Mouse (Mus musculus) CH12.LX (cell line): ENCODE data around the gene 1500009L16Rik. TPM values are rescaled to one million over a fixed set of nuclear protein-coding genes. Genes with fewer than 3 reads are reported as not detected.

Source experiments
- DNase-seq: peaks from one replicate; pipeline ENCODE4 v3.0.0-alpha.2; 2013; ENCODE audit errors: extremely low read depth
- H3K27ac ChIP-seq: 2 replicates; pipeline ENCODE4 v1.5.1; 2012; ENCODE audit warnings: low read depth, mild to moderate bottlenecking, control low read depth, moderate library complexity; ENCODE audit not compliant: insufficient read depth
- H3K27me3 ChIP-seq: replicated peaks from 2 replicates; pipeline ENCODE3; 2012; ENCODE audit warnings: inconsistent platforms
- H3K36me3 ChIP-seq, 2 experiments: replicated peaks in 1 of 2; 2 replicates each; pipeline versions ENCODE3 to v1.6.1; 2012; ENCODE audit warnings: inconsistent platforms in 1 of 2, low read length in 1 of 2, mild to moderate bottlenecking in 1 of 2, mixed read lengths in 1 of 2, moderate library complexity in 1 of 2; ENCODE audit not compliant: control insufficient read depth in 1 of 2, insufficient read depth in 1 of 2
- H3K4me1 ChIP-seq, 2 experiments: 2 replicates each; pipeline ENCODE4 v1.6.1; 2012; ENCODE audit warnings: inconsistent platforms in 1 of 2, moderate library complexity in 1 of 2; ENCODE audit not compliant: insufficient read depth in 2 of 2, control insufficient read depth in 1 of 2
- H3K4me2 ChIP-seq: 2 replicates; pipeline ENCODE4 v1.6.1; 2012; ENCODE audit warnings: low read depth, mild to moderate bottlenecking, control low read depth; ENCODE audit not compliant: poor library complexity, insufficient read depth, severe bottlenecking
- H3K4me3 ChIP-seq, 3 experiments: fragments of 150-350 bp in 1 of 3; sonication (generic) in 1 of 3; replicated peaks in 1 of 3; 2 replicates each; pipeline versions ENCODE3 to v1.5.1; 2011 to 2012; ENCODE audit warnings: low read depth in 2 of 3, low read length in 2 of 3, mild to moderate bottlenecking in 2 of 3, moderate library complexity in 2 of 3, control low read depth in 1 of 3, improper control_type of control experiment in 1 of 3, inconsistent platforms in 1 of 3, mixed read lengths in 1 of 3; ENCODE audit not compliant: poor library complexity in 1 of 3
- H3K79me2 ChIP-seq: replicated peaks from 2 replicates; pipeline ENCODE4 v1.6.1; 2012; ENCODE audit warnings: mild to moderate bottlenecking, moderate library complexity; ENCODE audit not compliant: control insufficient read depth, poor library complexity, insufficient read depth, severe bottlenecking; ENCODE audit errors: extremely low read depth
- H3K9ac ChIP-seq: 2 replicates; pipeline ENCODE4 v1.6.1; 2012; ENCODE audit warnings: low read depth, mild to moderate bottlenecking, control low read depth, moderate library complexity; ENCODE audit not compliant: insufficient read depth
- H3K9me3 ChIP-seq: replicated peaks from 2 replicates; pipeline ENCODE3; 2012; ENCODE audit warnings: low read length, inconsistent platforms, mixed read lengths
- BHLHE40 ChIP-seq: IDR thresholded peaks from 2 replicates; pipeline ENCODE4 v1.6.1; 2011; ENCODE audit warnings: mild to moderate bottlenecking, low read depth, low read length, improper control_type of control experiment
- CHD1 ChIP-seq: IDR thresholded peaks from 2 replicates; pipeline ENCODE4 v1.6.1; 2012; ENCODE audit warnings: low read depth, low read length, improper control_type of control experiment, inconsistent platforms
- CHD2 ChIP-seq: IDR thresholded peaks from 2 replicates; pipeline ENCODE4 v1.6.1; 2011; ENCODE audit warnings: low read length, improper control_type of control experiment
- CTCF ChIP-seq, 2 experiments: IDR thresholded peaks in 1 of 2; conservative IDR thresholded peaks in 1 of 2; 2 replicates each; pipeline ENCODE4 v1.5.1; 2011 to 2012; ENCODE audit warnings: low read depth in 2 of 2, low read length in 2 of 2, improper control_type of control experiment in 1 of 2, inconsistent platforms in 1 of 2, mild to moderate bottlenecking in 1 of 2, moderate library complexity in 1 of 2
- EP300 ChIP-seq: IDR thresholded peaks from 2 replicates; pipeline ENCODE4 v1.6.1; 2011; ENCODE audit warnings: low read length, improper control_type of control experiment
- GABPA ChIP-seq: IDR thresholded peaks from 2 replicates; pipeline ENCODE4 v1.6.1; 2012; ENCODE audit warnings: low read depth, low read length, improper control_type of control experiment, inconsistent platforms; ENCODE audit not compliant: insufficient replicate concordance
- IRF4 ChIP-seq: IDR thresholded peaks from 2 replicates; pipeline ENCODE4 v1.6.1; 2014; ENCODE audit warnings: low read depth, mild to moderate bottlenecking, inconsistent platforms, low read length, improper control_type of control experiment
- JUN ChIP-seq: IDR thresholded peaks from 2 replicates; pipeline ENCODE4 v1.6.1; 2011; ENCODE audit warnings: low read depth, mild to moderate bottlenecking, low read length, improper control_type of control experiment, moderate library complexity; ENCODE audit not compliant: insufficient read depth
- KAT2A ChIP-seq: IDR thresholded peaks from 2 replicates; pipeline ENCODE4 v1.6.1; 2012; ENCODE audit warnings: low read length, improper control_type of control experiment, inconsistent platforms; ENCODE audit not compliant: insufficient replicate concordance
- MAFK ChIP-seq: IDR thresholded peaks from 2 replicates; pipeline ENCODE4 v1.6.1; 2011; ENCODE audit warnings: low read length, improper control_type of control experiment; ENCODE audit not compliant: insufficient replicate concordance
- MAZ ChIP-seq: IDR thresholded peaks from 2 replicates; pipeline ENCODE4 v1.6.1; 2012; ENCODE audit warnings: low read depth, mild to moderate bottlenecking, inconsistent platforms, low read length, improper control_type of control experiment, moderate library complexity
- MXI1 ChIP-seq: IDR thresholded peaks from 2 replicates; pipeline ENCODE4 v1.6.1; 2011; ENCODE audit warnings: mild to moderate bottlenecking, low read depth, low read length, improper control_type of control experiment
- NELFE ChIP-seq: IDR thresholded peaks from 2 replicates; pipeline ENCODE4 v1.6.1; 2011; ENCODE audit warnings: low read depth, low read length, improper control_type of control experiment
- POLR2AphosphoS2 ChIP-seq: IDR thresholded peaks from 2 replicates; pipeline ENCODE4 v1.6.1; 2011; ENCODE audit warnings: low read depth, low read length, improper control_type of control experiment
- RAD21 ChIP-seq: IDR thresholded peaks from 2 replicates; pipeline ENCODE4 v1.6.1; 2011; ENCODE audit warnings: low read depth, mild to moderate bottlenecking, low read length, improper control_type of control experiment, moderate library complexity
- SMC3 ChIP-seq: IDR thresholded peaks from 2 replicates; pipeline ENCODE4 v1.6.1; 2011; ENCODE audit warnings: low read depth, low read length, improper control_type of control experiment
- TBP ChIP-seq: conservative IDR thresholded peaks from 2 replicates; pipeline ENCODE4 v1.6.1; 2011; ENCODE audit warnings: low read depth, low read length, improper control_type of control experiment
- TCF12 ChIP-seq: IDR thresholded peaks from 2 replicates; pipeline ENCODE4 v1.6.1; 2014; ENCODE audit warnings: low read depth, mild to moderate bottlenecking, inconsistent platforms, low read length, improper control_type of control experiment
- ZC3H11A ChIP-seq: IDR thresholded peaks from 2 replicates; pipeline ENCODE4 v1.6.1; 2012; ENCODE audit warnings: low read depth, mild to moderate bottlenecking, inconsistent platforms, low read length, improper control_type of control experiment
- ZKSCAN1 ChIP-seq: IDR thresholded peaks from 2 replicates; pipeline ENCODE4 v1.6.1; 2012; ENCODE audit warnings: low read depth, inconsistent platforms, low read length, improper control_type of control experiment, borderline replicate concordance
- ZMIZ1 ChIP-seq: IDR thresholded peaks from 2 replicates; pipeline ENCODE4 v1.6.1; 2012; ENCODE audit warnings: low read depth, mild to moderate bottlenecking, inconsistent platforms, low read length, improper control_type of control experiment
- ZNF384 ChIP-seq: IDR thresholded peaks from 2 replicates; pipeline ENCODE4 v1.6.1; 2012; ENCODE audit warnings: low read depth, low read length, improper control_type of control experiment, inconsistent platforms
- dilution Hi-C: fragments of 300-500 bp; cut with MboI; formaldehyde crosslinking; loops from 2 replicates; pipeline ENCODE4 v1.14.3; 2020; ENCODE audit warnings: low sequenced_read_pairs; ENCODE audit not compliant: extremely low pct_unique_long_range_greater_than_20kb, extremely low pct_ligation_motif_present
- in situ Hi-C: fragments of 300-500 bp; cut with MboI; formaldehyde crosslinking; loops from 3 replicates; pipeline ENCODE4 v1.14.3; 2019; ENCODE audit warnings: low sequenced_read_pairs, low pct_ligation_motif_present, low pct_unique_long_range_greater_than_20kb, mixed read lengths
- polyA plus RNA-seq: library from polyadenylated mRNA; unstranded; fragments of >175 nt; gene quantifications from 2 replicates; pipeline ENCODE4 v1.2.1, GENCODE M21; 2012; ENCODE audit warnings: low read depth; ENCODE audit not compliant: insufficient read length
- total RNA-seq, 2 experiments: library from RNA; depleted of rRNA; stranded (reverse); fragments of 300-350 nt in 1 of 2; fragments of >200 nt in 1 of 2; gene quantifications; 2 replicates each; pipeline ENCODE4 v1.2.3; 2012 to 2014

The 1500009L16Rik gene
- total and polyA plus RNA-seq, 3 experiments = 0.34 to 1.2 (median 0.89) TPM

DNA sequence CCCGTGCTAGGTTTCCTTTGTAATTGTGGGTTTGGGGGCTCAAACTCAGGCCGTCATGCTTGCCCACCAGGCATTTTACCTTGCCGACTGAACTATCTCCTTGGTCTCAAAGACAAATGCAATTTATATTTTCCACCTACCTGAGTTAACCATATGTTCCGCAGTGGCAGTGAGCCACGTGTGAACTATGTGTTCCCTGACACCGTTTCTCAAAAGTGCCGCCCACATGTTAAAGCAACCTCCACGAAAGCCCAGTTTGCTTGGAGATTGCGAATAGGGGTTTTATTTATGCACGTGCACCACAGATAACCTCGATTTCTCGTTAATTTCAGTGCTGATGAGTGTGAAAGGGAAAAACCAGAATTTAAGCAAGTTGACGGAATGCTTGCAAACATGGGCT, 36.1 kb downstream of the 1500009L16Rik start:
- H3K27me3 ChIP-seq = no peaks in the 10 kb centered on the region
- H3K9me3 ChIP-seq = no peaks in the 10 kb centered on the region
- H3K27ac ChIP-seq = no peak overlapping the region
- no peaks in the 10 kb centered on the region for H3K4me1 ChIP-seq
- no peak overlapping the region for H3K4me3 ChIP-seq
- in situ Hi-C loops (no loop called here), dilution Hi-C loops (no loop called here)
- no peaks in the 10 kb centered on the region for H3K36me3 ChIP-seq
- no peaks in the 10 kb centered on the region for H3K79me2 ChIP-seq
- no peak for DNase-seq
- H3K4me2 ChIP-seq = no peak overlapping the region
- TF ChIP-seq IRF4 (no peak), JUN (no peak)
- no peak overlapping the region for H3K9ac ChIP-seq

DNA sequence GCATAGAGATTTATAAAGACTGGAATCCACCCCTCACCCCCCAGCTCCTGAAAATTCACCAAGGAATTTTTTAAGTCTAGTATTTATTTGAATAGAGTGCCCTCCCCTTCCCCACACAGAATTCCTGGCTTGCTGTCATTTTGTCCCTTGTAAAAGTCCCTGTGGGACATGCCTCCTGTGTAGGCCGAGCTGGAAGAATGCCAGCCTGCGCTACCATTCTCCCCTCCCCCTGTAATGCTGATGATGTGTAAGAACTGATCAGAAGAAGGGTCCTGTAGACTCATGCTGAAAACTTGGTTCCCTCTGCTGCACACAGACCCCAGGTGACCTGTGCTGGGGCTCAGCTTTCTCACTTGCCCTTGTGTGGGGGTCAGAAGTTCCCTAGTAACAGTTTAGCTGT, 37.9 kb downstream of the 1500009L16Rik start:
- Histone ChIP-seq H3K27me3 (no peaks in the 10 kb centered on the region), H3K9ac (no peak overlapping the region), H3K27ac (no peak overlapping the region), H3K9me3 (peaks cover 5% of the 10 kb centered on the region), H3K4me2 (no peak overlapping the region), H3K79me2 (no peaks in the 10 kb centered on the region), H3K4me3 (no peak overlapping the region), H3K36me3 (no peaks in the 10 kb centered on the region), H3K4me1 (no peaks in the 10 kb centered on the region)
- dilution Hi-C loops (no loop called here), in situ Hi-C loops (no loop called here)
- no peak for DNase-seq
- TF ChIP-seq NELFE (no peak), KAT2A (no peak), RAD21 (no peak), ZMIZ1 (no peak), MAFK (no peak), MXI1 (no peak), CHD2 (no peak), POLR2AphosphoS2 (no peak), CHD1 (no peak), ZKSCAN1 (no peak), GABPA (no peak), BHLHE40 (no peak), ZC3H11A (no peak)

DNA sequence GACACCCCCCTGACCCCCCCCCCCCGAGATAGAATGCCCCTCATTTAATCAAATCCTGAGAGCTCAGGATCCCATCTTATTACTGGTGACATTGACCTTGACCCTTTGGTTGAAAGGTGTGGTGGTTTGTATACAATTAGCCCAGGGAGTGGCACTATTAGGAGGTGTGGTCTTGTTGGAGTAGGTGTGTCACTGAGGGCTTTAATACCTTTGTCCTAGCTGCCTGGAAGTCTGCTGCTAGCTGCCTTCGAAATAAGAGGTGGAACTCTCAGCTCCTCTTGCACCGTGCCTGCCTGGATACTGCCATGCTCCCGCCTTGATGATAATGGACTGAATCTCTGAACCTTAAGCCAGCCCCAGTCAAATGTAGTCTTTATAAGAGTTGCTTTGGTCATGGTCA, 41.2 kb downstream of the 1500009L16Rik start:
- Histone ChIP-seq H3K79me2 (no peaks in the 10 kb centered on the region), H3K27me3 (no peaks in the 10 kb centered on the region), H3K4me3 (no peak overlapping the region), H3K9me3 (peaks cover 5% of the 10 kb centered on the region), H3K4me2 (no peak overlapping the region), H3K4me1 (no peaks in the 10 kb centered on the region), H3K9ac (no peak overlapping the region), H3K27ac (no peak overlapping the region), H3K36me3 (no peaks in the 10 kb centered on the region)
- dilution Hi-C loops (no loop called here), in situ Hi-C loops (no loop called here)
- no peak for DNase-seq
- TF ChIP-seq CHD1 (no peak), TBP (no peak), RAD21 (no peak), GABPA (no peak), MAZ (no peak), SMC3 (no peak), ZKSCAN1 (no peak), ZNF384 (no peak), TCF12 (no peak), EP300 (no peak), CHD2 (no peak), CTCF (conservative IDR thresholded peaks at IDR 0.05 in 1 of 2, IDR thresholded peaks at IDR 0.05 in 1 of 2; ENCODE audit: low read depth in 2 of 2, low read length in 2 of 2) (no peak)
